Mouse (Mus musculus) thymus, adult 2 months (tissue): ENCODE measurements at regions not wholly inside any gene's neighbourhood (a gene's known extent, or its start where the extent isn't known, plus 50 kb on each side); places are given as distances from the start of the nearest gene placed in this dataset.

Source experiments
- DNase-seq: peaks from one replicate; pipeline ENCODE4 v3.0.0; 2021
- H3K27ac ChIP-seq: fragments of 200-500 bp; 2 replicates; pipeline ENCODE4 v1.5.1; 2012; ENCODE audit warnings: low read length, control low read depth; ENCODE audit not compliant: control insufficient read depth, insufficient read depth
- H3K27me3 ChIP-seq: fragments of 200-500 bp; 2 replicates; pipeline ENCODE4 v1.6.1; 2012; ENCODE audit warnings: mild to moderate bottlenecking, low read length, moderate library complexity, mixed read lengths; ENCODE audit not compliant: control insufficient read depth, insufficient read depth
- H3K36me3 ChIP-seq: fragments of 200-500 bp; 2 replicates; pipeline ENCODE4 v1.6.1; 2012; ENCODE audit warnings: mild to moderate bottlenecking, low read length, moderate library complexity; ENCODE audit not compliant: control insufficient read depth, insufficient read depth
- H3K4me1 ChIP-seq: fragments of 200-500 bp; replicated peaks from 2 replicates; pipeline ENCODE4 v1.6.1; 2012; ENCODE audit warnings: low read length; ENCODE audit not compliant: control insufficient read depth, insufficient read depth
- H3K4me3 ChIP-seq: fragments of 200-500 bp; 2 replicates; pipeline ENCODE4 v1.5.1; 2012; ENCODE audit warnings: mild to moderate bottlenecking, low read length, control low read depth, moderate library complexity; ENCODE audit not compliant: control insufficient read depth, insufficient read depth
- CTCF ChIP-seq: fragments of 200-500 bp; IDR thresholded peaks from 2 replicates; pipeline ENCODE4 v1.5.1; 2012; ENCODE audit warnings: mild to moderate bottlenecking, control low read depth, low read length, moderate library complexity, borderline replicate concordance; ENCODE audit not compliant: control insufficient read depth, poor library complexity, insufficient read depth; ENCODE audit errors: extremely low read depth
- POLR2A ChIP-seq: fragments of 200-500 bp; IDR thresholded peaks from 2 replicates; pipeline ENCODE4 v1.6.1; 2012; ENCODE audit warnings: mild to moderate bottlenecking, low read length, control low read depth, moderate library complexity; ENCODE audit not compliant: control insufficient read depth, poor library complexity, insufficient read depth; ENCODE audit errors: extremely low read depth
- WGBS: fragments of 180-500 bp; shearing (Covaris S2); methylation state at CpG from one replicate; pipeline ENCODE4 v1.1.7; 2018; 5-methylcytosine and 5-hydroxymethylcytosine counted together

- TF ChIP-seq POLR2A (no peak), CTCF (no peak)
- Histone ChIP-seq H3K27me3 (no peaks in the 10 kb centered on the region), H3K4me3 (no peak overlapping the region), H3K4me1 (peaks cover 7% of the 10 kb centered on the region), H3K36me3 (no peaks in the 10 kb centered on the region), H3K27ac (no peak overlapping the region)
- no peak for DNase-seq
These were observed 241.9 kb downstream of the Tle4 start for GRCm38 (mm10) chr19:14355946-14356345.

GRCm38 (mm10) chr19:14360611-14361010 is 237.2 kb downstream of the Tle4 start:
- TF ChIP-seq CTCF, result no peak
- TF ChIP-seq POLR2A, result no peak
- 58% methylated on average over 5 of the region's 5 CpGs for WGBS
- Histone ChIP-seq H3K4me3 (no peak overlapping the region), H3K27me3 (no peaks in the 10 kb centered on the region), H3K4me1 (no peaks in the 10 kb centered on the region), H3K27ac (no peak overlapping the region), H3K36me3 (no peaks in the 10 kb centered on the region)
- no peak for DNase-seq

- Histone ChIP-seq H3K27ac (no peak overlapping the region), H3K4me3 (no peak overlapping the region), H3K36me3 (no peaks in the 10 kb centered on the region), H3K27me3 (no peaks in the 10 kb centered on the region), H3K4me1 (no peaks in the 10 kb centered on the region)
- WGBS, result 94% methylated on average over 12 of the region's 12 CpGs
- TF ChIP-seq POLR2A (no peak), CTCF (no peak)
- DNase-seq, result no peak
These were observed 228.7 kb downstream of the Tle4 start for GRCm38 (mm10) chr19:14369098-14369604.

GRCm38 (mm10) chr19:14371360-14371759 is 226.5 kb downstream of the Tle4 start:
- no peaks in the 10 kb centered on the region for H3K27me3 ChIP-seq
- 94% methylated on average over 5 of the region's 5 CpGs for WGBS
- H3K36me3 ChIP-seq, result no peaks in the 10 kb centered on the region
- TF ChIP-seq CTCF (no peak), POLR2A (no peak)
- no peaks in the 10 kb centered on the region for H3K4me1 ChIP-seq
- no peak for DNase-seq
- no peak overlapping the region for H3K27ac ChIP-seq
- no peak overlapping the region for H3K4me3 ChIP-seq

DNA sequence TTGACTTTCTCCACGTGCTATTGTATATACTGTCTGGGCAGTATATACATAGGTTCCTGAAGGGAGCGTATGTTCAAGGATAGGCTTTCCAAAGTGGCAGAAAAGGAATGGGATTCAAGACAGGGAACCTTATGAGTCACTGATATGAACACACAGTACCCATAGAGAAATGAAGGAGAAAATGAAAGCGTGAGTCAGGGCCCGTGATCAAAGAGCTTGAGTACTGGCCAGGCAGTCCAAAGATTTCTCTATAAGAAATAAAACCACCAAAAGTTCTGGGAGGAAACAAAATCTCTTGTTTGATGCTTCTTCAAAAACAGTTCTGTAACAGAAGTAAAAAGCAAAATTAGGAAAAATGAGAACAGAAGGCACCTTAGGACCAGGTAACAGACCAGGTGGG is 223.9 kb downstream of the Tle4 start:
- Histone ChIP-seq H3K4me3 (no peak overlapping the region), H3K4me1 (no peaks in the 10 kb centered on the region), H3K27me3 (no peaks in the 10 kb centered on the region), H3K36me3 (no peaks in the 10 kb centered on the region), H3K27ac (no peak overlapping the region)
- DNase-seq, result no peak
- WGBS, result 90% methylated on average over 4 of the region's 4 CpGs
- TF ChIP-seq CTCF (no peak), POLR2A (no peak)

DNA sequence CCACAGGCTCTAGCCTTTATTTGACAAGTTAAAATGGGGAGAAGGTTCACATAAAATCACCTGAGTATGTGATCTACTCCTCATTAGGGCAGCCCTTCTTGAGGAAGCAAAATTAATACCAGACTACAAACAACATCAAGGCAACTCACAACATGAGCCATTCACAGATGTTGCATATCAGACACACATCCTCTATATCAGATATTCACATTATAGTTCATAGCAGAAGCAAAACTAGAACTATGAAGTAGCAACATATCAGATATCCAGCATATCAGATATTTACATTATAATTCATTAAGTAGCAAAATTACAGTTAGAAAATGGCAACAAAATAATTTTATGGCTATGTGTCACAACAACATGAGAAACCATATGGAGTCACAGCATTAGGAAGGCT is 217.0 kb downstream of the Tle4 start:
- DNase-seq, result no peak
- Histone ChIP-seq H3K36me3 (no peaks in the 10 kb centered on the region), H3K4me3 (no peak overlapping the region), H3K4me1 (no peaks in the 10 kb centered on the region), H3K27ac (no peak overlapping the region), H3K27me3 (no peaks in the 10 kb centered on the region)
- TF ChIP-seq POLR2A, result no peak
- TF ChIP-seq CTCF, result no peak

DNA sequence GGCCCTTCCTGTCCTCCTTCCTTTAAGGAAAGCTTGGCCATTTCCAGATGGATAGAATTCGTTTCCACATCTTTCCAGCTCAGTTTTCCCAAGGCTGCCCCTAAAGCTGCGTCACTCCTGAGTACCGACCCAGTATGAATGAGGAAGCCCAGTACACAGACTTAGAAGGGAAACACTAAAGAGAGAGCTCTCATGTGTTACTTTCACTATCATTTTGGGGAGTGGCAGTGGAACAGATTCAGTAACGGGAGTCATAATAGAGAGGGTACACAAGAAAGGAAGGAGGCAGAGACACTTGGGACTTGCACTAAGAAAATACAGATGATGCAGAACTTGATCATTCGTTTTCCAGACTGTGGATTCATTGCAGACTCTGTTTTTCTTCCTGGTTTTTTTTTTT is 210.1 kb downstream of the Tle4 start:
- no peak for TF ChIP-seq POLR2A
- no peak for DNase-seq
- WGBS, result 40% methylated on average over 5 of the region's 5 CpGs

More for the DNA sequence above, 210.1 kb downstream of the Tle4 start:
- H3K4me1 ChIP-seq, result no peaks in the 10 kb centered on the region
- H3K27ac ChIP-seq, result no peak overlapping the region
- H3K36me3 ChIP-seq, result no peaks in the 10 kb centered on the region
- no peaks in the 10 kb centered on the region for H3K27me3 ChIP-seq
- no peak overlapping the region for H3K4me3 ChIP-seq
